Mouse (Mus musculus) left cerebral cortex, postnatal 36 days (tissue): Measurements from ENCODE around the gene Ubald2. TPM values are rescaled to one million over a fixed set of nuclear protein-coding genes. Genes with fewer than 3 reads are reported as not detected.
"Not testable (repeated sequence)": the region's sequence is repeated elsewhere in the genome, so short reads cannot be mapped to it uniquely, and the experiment has no call there.

ENCODE experiments used
- DNase-seq, 2 experiments: peaks; one replicate each; pipeline ENCODE4 v3.0.0; 2021 to 2022; ENCODE audit warnings: low spot score in 2 of 2, mixed read lengths in 1 of 2
- intact Hi-C: fragments of 180-260 bp; cut with DNase I; formaldehyde crosslinking; loops from one replicate; pipeline ENCODE4 v1.15.1; 2025
- total RNA-seq, 2 experiments: library from RNA; stranded (reverse); gene quantifications; 2 replicates each; pipeline ENCODE4 v1.2.3; 2021

Gene Ubald2
- total RNA-seq, 2 experiments from 2014 or later: 27.5 to 31.8 TPM

- intact Hi-C loops: loop anchor here (1.0 to 5.0 kb wide), 3 partner anchors 43 to 218 kb away; no protein-coding TSS in a partner anchor
- peak; percentile 86 to 89 for DNase-seq
Observed at GRCm38 (mm10) chr11:116445596-116446307, 11.9 kb downstream of the Ubald2 start.

DNA sequence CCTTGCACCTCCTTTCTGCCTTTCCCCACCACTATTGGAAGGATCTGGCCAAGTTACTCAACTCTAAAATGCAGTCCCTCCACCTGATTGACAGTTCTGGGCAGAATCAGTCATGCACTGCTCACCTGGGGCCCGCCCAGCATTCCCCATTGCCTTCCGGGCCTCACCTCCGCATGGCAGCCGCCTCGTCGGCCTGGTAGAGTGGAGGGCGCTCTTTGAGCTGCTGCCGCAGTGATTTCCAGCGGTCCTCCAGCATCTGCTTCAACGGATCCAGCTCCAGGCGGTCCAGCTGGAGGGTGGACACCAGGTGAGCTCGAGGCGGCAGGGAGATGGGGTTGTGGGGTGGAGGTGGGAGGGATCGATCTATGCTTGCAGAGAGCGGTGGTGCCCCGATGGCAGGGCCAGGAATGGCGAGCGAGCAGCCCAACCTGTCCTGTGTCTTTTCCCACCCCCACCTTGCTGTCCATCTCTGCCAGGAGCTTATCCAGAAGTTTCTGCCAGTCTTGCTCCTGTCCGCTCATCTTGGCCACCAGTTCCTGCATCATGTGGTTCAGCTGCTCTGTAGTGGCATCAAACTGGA, 12.5 kb downstream of the Ubald2 start:
- DNase-seq: no peak
- intact Hi-C loops: loop anchor here (1.0 to 5.0 kb wide), 3 partner anchors 44 to 219 kb away; no protein-coding TSS in a partner anchor

DNA sequence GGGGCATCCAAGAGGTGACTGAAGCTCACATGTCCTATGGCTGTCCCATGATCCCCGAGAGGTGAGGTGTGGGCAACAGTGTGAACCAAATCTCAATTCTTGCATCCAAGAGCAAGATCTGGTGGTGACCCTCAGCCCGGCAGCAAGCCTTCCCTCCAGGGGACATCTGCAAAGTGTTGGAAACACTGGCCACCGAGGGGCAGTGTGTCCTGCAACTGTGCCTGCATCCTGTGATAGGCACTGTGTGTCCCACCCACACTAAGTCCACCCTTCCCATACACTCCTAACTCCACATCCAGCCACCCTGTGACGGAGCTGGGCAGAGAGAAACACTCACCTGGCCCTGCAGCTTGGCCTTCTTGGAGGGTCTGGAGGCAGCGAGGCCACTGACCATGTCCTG, 13.9 kb downstream of the Ubald2 start:
- no peak for DNase-seq
- intact Hi-C loops: loop anchor here (5.0 kb wide), 2 partner anchors 46 to 221 kb away; no protein-coding TSS in a partner anchor

GRCm38 (mm10) chr11:116449341-116449740, 15.4 kb downstream of the Ubald2 start:
- intact Hi-C loops: loop anchor here (5.0 kb wide), 2 partner anchors 47 to 222 kb away; no protein-coding TSS in a partner anchor
- DNase-seq: no peak

DNA sequence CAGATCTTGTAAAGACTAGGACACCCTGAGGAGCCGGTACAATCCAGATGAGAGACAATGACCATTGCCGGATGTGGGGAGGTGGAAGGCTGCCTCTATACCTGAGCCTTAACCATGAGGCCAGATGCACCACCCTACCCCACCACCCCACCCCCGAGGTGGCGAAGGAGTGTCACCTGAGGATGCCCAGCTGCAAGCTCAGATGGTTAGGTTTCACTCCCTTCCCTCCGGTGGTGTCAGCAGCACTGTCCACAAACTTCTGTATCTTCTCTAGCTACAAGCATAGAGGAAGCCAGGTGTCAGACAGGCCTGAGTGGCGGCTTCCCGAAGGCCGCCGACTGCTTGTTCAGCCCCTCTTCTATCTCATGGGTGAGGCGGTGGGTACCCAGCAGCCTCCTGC, 20.0 kb downstream of the Ubald2 start:
- no peak for DNase-seq
- intact Hi-C loops: no loop called here

- no peak for DNase-seq
- intact Hi-C loops: no loop called here
Observed at GRCm38 (mm10) chr11:116456234-116456633, 22.3 kb downstream of the Ubald2 start.

DNA sequence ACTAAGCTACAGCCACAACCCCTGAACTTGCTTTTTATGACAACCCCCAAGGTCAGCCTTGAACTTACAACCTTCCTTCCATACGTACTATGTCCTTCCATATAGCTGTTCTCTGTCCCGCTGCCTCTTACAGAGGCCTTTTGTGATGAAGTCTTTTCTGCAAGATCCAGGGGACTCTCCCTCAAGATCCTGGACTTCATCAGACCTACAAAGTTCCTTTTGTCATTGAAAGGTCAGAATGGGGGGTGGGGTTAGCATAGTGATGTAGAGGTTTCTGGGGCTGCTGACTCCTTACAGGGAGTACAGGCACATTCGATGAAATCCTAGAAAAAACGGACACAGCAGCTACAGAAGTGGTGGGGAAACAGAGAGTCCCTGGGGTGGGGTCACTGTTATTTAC, 25.9 kb downstream of the Ubald2 start:
- intact Hi-C loops: loop anchor here (5.0 kb wide), 1 partner anchor 142 kb away; no protein-coding TSS in a partner anchor
- no peak for DNase-seq

- intact Hi-C loops: loop anchor here (5.0 kb wide), 1 partner anchor 146 kb away; no protein-coding TSS in a partner anchor
Observed at GRCm38 (mm10) chr11:116463338-116463737, 29.4 kb downstream of the Ubald2 start.

DNA sequence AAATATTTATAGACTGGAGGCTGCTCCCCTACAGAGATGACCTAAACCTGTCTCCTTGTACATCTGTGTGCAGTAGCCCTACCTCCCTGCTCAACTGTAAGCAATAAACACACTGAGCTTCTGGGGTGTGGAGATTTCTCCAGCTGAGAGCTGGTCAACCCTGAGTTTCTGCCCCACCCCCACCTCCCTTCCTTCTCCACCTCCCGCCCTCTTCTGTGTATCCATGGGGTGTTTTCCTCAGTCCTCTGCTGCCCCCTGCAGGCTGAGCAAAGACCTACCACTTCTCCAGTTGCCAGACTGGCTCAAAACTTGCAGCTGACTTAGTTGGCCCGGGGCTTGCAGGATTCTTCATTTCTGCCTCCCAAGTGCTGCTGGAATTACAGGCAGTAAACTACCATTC, 29.9 kb downstream of the Ubald2 start:
- peak; percentile 77 to 79 for DNase-seq
- intact Hi-C loops: loop anchor here (2.0 to 5.0 kb wide), 2 partner anchors 147 to 237 kb away; no protein-coding TSS in a partner anchor

More at GRCm38 (mm10) chr11:116463338-116463737, 29.4 kb downstream of the Ubald2 start:
- no peak for DNase-seq

GRCm38 (mm10) chr11:116466141-116466540, 32.2 kb downstream of the Ubald2 start, which contains the start of gene Qrich2:
Gene Qrich2 (minus strand): TSS chr11:116466241.
- intact Hi-C loops: no loop called here
- DNase-seq: no peak

DNA sequence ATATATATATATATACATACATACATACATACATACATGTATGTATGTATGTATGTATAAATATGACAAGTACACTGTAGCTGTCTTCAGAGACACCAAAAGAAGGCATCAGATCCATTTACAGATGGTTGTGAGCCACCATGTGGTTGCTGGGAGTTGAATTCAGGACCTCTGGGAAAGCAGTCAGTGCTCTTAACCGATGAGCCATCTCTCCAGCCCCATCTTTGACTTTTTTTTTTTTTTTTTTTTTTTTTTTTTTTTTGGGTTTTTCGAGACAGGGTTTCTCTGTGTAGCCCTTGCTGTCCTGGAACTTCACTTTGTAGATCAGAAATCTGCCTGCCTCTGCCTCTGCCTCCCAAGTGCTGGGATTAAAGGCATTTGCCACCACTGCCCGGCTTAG, 34.4 kb downstream of the Ubald2 start:
- intact Hi-C loops, DNase-seq: not testable (repeated sequence)

DNA sequence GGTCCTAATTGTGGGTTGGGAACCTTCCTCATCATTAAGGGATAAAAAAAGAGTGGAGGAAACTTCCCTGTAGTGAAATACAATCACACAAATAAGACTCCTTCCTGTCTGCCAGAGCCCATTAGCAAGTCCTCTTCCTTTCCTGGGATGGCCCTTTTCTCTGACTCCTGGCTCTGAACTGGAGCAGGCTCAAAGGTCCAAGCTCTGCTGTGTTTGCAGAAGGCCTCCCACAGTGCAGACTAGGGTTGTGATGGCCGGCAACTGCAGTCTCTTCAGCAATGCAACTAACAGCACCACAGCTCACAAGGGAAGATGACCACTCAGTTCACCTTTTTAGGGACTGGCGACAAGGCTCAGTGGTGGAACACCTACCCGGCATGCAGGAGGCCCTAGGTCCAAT, 36.4 kb downstream of the Ubald2 start:
- intact Hi-C loops: no loop called here

DNA sequence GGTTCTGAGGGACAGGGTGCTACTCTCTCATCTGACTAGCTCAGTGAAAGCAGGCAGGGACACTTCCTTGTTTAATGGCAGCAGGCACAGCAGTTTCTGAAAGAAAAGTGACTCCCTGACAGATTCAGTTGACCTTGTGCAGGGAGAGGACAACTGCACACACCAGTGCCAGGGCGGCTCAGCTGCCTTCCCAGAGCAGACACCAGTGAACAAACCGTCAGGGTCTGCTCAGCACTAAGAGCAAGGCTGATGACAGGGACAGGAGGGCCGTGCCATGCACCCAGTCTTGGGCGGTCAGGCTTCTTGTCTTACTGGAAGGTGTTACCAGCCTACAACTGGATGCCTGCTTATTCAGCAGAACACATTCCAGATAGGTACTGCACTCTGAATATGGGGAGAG, 37.0 kb downstream of the Ubald2 start:
- intact Hi-C loops: no loop called here
- DNase-seq: no peak

More for the DNA sequence above, 36.4 kb downstream of the Ubald2 start:
- DNase-seq: no peak

DNA sequence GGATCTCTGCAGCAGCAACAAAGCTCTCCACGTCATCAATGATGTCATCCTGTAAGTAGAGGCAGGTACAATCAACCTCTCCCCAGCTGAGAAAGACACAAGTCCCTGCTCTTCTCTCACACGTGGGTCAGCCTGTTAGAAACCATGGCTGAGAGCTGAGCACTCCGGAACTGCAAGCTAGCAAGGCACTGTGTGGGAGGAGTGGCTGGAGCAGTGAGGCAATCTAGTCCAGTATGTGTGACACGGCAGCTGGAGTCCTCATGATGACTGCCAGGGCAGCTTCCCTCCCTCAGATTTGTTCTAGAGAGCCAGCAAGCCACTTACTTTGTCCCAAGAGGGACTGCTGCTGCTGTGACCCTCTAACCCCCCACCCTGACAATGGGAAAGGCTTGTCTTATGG, 38.4 kb downstream of the Ubald2 start:
- intact Hi-C loops: no loop called here
- no peak for DNase-seq

DNA sequence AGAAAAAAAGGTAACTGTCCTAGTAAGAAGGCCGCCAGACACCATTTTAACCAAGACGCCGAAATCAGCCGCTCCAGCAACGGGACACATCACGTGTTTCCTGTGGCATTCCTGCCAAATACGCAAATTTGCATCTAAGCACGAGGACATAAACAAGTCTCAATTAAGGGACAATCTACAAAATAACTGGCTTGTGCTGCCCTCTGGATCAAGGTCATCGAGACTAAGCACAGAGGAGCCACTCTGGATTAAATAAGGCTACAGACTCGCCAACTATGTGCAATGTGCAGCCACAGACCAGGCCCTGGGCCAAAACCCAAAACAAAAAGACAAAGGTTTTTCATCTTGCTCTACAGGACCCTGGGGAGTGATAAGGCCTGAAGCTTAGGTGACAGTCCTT, 42.1 kb downstream of the Ubald2 start:
- DNase-seq: peak in 1 of 2 experiments; percentile 24
- intact Hi-C loops: no loop called here

DNA sequence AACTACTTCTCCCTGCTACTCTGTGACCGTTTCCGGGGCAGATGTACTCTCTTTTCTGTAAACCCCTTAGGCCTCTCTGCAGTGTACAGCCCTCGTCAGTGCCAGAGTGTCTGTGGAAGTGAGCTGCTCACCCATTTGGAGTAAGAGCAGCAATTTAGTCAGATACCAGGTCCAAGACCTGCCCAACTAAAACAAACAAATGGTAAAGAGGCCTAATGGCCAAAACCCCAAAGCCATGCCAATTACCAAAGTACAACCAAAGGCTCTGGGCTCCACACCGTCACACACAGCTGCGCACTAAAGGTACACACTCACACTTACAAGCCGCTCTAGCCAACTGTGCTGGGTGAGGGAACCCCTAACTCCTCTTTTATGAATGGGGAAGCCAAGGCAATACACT, 42.8 kb downstream of the Ubald2 start:
- intact Hi-C loops: no loop called here
- no peak for DNase-seq

- no peak for DNase-seq
- intact Hi-C loops: no loop called here
Observed at GRCm38 (mm10) chr11:116477160-116477759, 43.4 kb downstream of the Ubald2 start.

GRCm38 (mm10) chr11:116478978-116479377, 45.1 kb downstream of the Ubald2 start:
- intact Hi-C loops: no loop called here
- DNase-seq: no peak

DNA sequence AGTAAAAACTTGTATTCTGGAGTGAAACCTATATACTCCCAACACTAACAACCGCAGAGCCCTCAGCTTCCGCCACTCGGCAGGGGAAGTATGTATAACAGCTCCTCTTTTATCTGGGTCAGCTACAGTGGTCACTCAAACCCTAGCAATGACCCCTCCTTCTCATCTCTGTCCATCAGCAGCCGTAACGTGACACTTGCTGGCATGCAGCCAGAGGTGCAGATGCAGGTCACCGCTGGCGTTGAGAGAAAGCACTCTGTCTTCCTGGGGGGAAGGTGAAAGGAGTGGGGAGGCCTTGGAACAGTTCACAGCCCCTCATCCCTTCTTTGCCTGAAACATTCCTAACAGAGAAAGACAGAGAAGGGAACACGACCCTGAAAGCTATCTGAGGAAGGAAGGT, 45.9 kb downstream of the Ubald2 start:
- intact Hi-C loops: no loop called here
- no peak for DNase-seq

- no peak for DNase-seq
- intact Hi-C loops: no loop called here
Observed at GRCm38 (mm10) chr11:116480975-116481374, 47.1 kb downstream of the Ubald2 start.
